Mouse (Mus musculus) myocyte (in vitro differentiated cells): ENCODE results near the gene Tnrc6c. TPM values are rescaled to one million over a fixed set of nuclear protein-coding genes. Genes with fewer than 3 reads are reported as not detected.

ENCODE experiments used
- H3K27me3 ChIP-seq: one replicate; pipeline ENCODE4 v1.6.1; 2011; ENCODE audit not compliant: control insufficient read depth, insufficient read depth, insufficient read length
- H3K36me3 ChIP-seq: one replicate; pipeline ENCODE4 v1.6.1; 2011; ENCODE audit not compliant: control insufficient read depth, insufficient read depth
- H3K4me2 ChIP-seq: one replicate; pipeline ENCODE4 v1.6.1; 2011; ENCODE audit warnings: low read depth, control low read depth
- H3K4me3 ChIP-seq: one replicate; pipeline ENCODE4 v1.5.1; 2011; ENCODE audit warnings: mild to moderate bottlenecking, control low read depth, moderate library complexity
- H3K79me2 ChIP-seq: one replicate; pipeline ENCODE4 v1.6.1; 2011; ENCODE audit not compliant: control insufficient read depth, insufficient read depth
- H3ac ChIP-seq: one replicate; pipeline ENCODE4 v1.6.1; 2011; ENCODE audit not compliant: control insufficient read depth, insufficient read length
- CEBPB ChIP-seq: IDR thresholded peaks from 2 replicates; pipeline ENCODE4 v1.6.1; 2011; ENCODE audit warnings: mild to moderate bottlenecking, moderate library complexity; ENCODE audit not compliant: poor library complexity, insufficient read depth, severe bottlenecking
- E2F4 ChIP-seq: IDR thresholded peaks from one replicate; pipeline ENCODE4 v1.6.1; 2011; ENCODE audit warnings: mild to moderate bottlenecking, control low read depth, moderate library complexity; ENCODE audit not compliant: insufficient read depth
- MAX ChIP-seq: IDR thresholded peaks from one replicate; pipeline ENCODE4 v1.6.1; 2011; ENCODE audit warnings: low read depth, mild to moderate bottlenecking, control low read depth
- MYOD1 ChIP-seq, 3 experiments: IDR thresholded peaks; one replicate each; pipeline ENCODE4 v1.6.1; 2011; ENCODE audit warnings: control low read depth in 2 of 3, low read depth in 2 of 3, mild to moderate bottlenecking in 2 of 3, moderate library complexity in 1 of 3; ENCODE audit not compliant: insufficient read length in 2 of 3, control insufficient read depth in 1 of 3
- MYOG ChIP-seq, 3 experiments: IDR thresholded peaks; one replicate each; pipeline ENCODE4 v1.6.1; 2011; ENCODE audit warnings: control low read depth in 2 of 3, low read depth in 2 of 3, mild to moderate bottlenecking in 2 of 3; ENCODE audit not compliant: insufficient read length in 2 of 3, control insufficient read depth in 1 of 3, insufficient read depth in 1 of 3
- POLR2A ChIP-seq: IDR thresholded peaks from one replicate; pipeline ENCODE4 v1.6.1; 2011; ENCODE audit warnings: low read depth, mild to moderate bottlenecking, control low read depth, moderate library complexity; ENCODE audit not compliant: insufficient read length
- POLR2AphosphoS2 ChIP-seq: IDR thresholded peaks from one replicate; pipeline ENCODE4 v1.6.1; 2011; ENCODE audit warnings: low read depth, control low read depth; ENCODE audit not compliant: insufficient read length
- REST ChIP-seq: IDR thresholded peaks from one replicate; pipeline ENCODE4 v1.6.1; 2011; ENCODE audit warnings: mild to moderate bottlenecking, control low read depth, moderate library complexity; ENCODE audit not compliant: insufficient read depth, insufficient read length
- SRF ChIP-seq: IDR thresholded peaks from one replicate; pipeline ENCODE4 v1.6.1; 2011; ENCODE audit warnings: low read depth; ENCODE audit not compliant: control insufficient read depth, insufficient read length
- TCF12 ChIP-seq: IDR thresholded peaks from one replicate; pipeline ENCODE4 v1.6.1; 2011; ENCODE audit warnings: mild to moderate bottlenecking, control low read depth; ENCODE audit not compliant: poor library complexity, insufficient read depth, severe bottlenecking
- TCF3 ChIP-seq: IDR thresholded peaks from one replicate; pipeline ENCODE4 v1.6.1; 2011; ENCODE audit warnings: low read depth, control low read depth; ENCODE audit not compliant: insufficient read length
- USF1 ChIP-seq: IDR thresholded peaks from one replicate; pipeline ENCODE4 v1.6.1; 2011; ENCODE audit warnings: low read depth, mild to moderate bottlenecking, control low read depth, moderate library complexity
- polyA plus RNA-seq: library from polyadenylated mRNA; unstranded; fragments of >200 nt; fragmentation: generic; extraction: Trizol; gene quantifications from one replicate; pipeline ENCODE4 v1.2.1, GENCODE M21; 2012; ENCODE audit warnings: missing spikeins

The Tnrc6c gene
- polyA plus RNA-seq, 1 experiment, result 7.4 TPM

GRCm38 (mm10) chr11:117792281-117792888, 138.3 kb downstream of the Tnrc6c start:
- H3K79me2 ChIP-seq, result no peaks in the 10 kb centered on the region
- H3K36me3 ChIP-seq, result no peaks in the 10 kb centered on the region
- H3K27me3 ChIP-seq, result no peaks in the 10 kb centered on the region
- no peak overlapping the region for H3K4me2 ChIP-seq
- H3K4me3 ChIP-seq, result no peak overlapping the region
- H3ac ChIP-seq, result no peak overlapping the region
- TF ChIP-seq USF1 (no peak), MAX (no peak), TCF12 (no peak), POLR2AphosphoS2 (no peak), REST (no peak), POLR2A (no peak), E2F4 (no peak), MYOG (IDR thresholded peaks at IDR 0.05; ENCODE audit: control insufficient read depth in 1 of 3, insufficient read depth in 1 of 3, insufficient read length in 2 of 3, low read depth in 2 of 3) (no peak), CEBPB (no peak), TCF3 (no peak), SRF (no peak)

GRCm38 (mm10) chr11:117794035-117794551, 140.0 kb downstream of the Tnrc6c start:
- Histone ChIP-seq H3K36me3 (no peaks in the 10 kb centered on the region), H3K79me2 (no peaks in the 10 kb centered on the region), H3K4me3 (no peak overlapping the region), H3K4me2 (no peak overlapping the region), H3ac (no peak overlapping the region), H3K27me3 (no peaks in the 10 kb centered on the region)
- TF ChIP-seq MYOD1 (IDR thresholded peaks at IDR 0.05; ENCODE audit: control insufficient read depth in 1 of 3, insufficient read length in 2 of 3, low read depth in 2 of 3), result no peak
- no peak for TF ChIP-seq POLR2A
- TF ChIP-seq USF1, result no peak
- no peak for TF ChIP-seq REST
- TF ChIP-seq SRF, result no peak
- no peak for TF ChIP-seq E2F4
- no peak for TF ChIP-seq MYOG (IDR thresholded peaks at IDR 0.05; ENCODE audit: control insufficient read depth in 1 of 3, insufficient read depth in 1 of 3, insufficient read length in 2 of 3, low read depth in 2 of 3)
- TF ChIP-seq TCF12, result no peak
- no peak for TF ChIP-seq MAX
- TF ChIP-seq POLR2AphosphoS2, result no peak

- H3K4me3 ChIP-seq, result no peak overlapping the region
- no peaks in the 10 kb centered on the region for H3K27me3 ChIP-seq
- TF ChIP-seq TCF3, result no peak
- TF ChIP-seq MYOD1 (IDR thresholded peaks at IDR 0.05; ENCODE audit: control insufficient read depth in 1 of 3, insufficient read length in 2 of 3, low read depth in 2 of 3), result no peak
- no peak for TF ChIP-seq SRF
- TF ChIP-seq POLR2AphosphoS2, result no peak
- no peak for TF ChIP-seq MYOG (IDR thresholded peaks at IDR 0.05; ENCODE audit: control insufficient read depth in 1 of 3, insufficient read depth in 1 of 3, insufficient read length in 2 of 3, low read depth in 2 of 3)
- no peak for TF ChIP-seq CEBPB
- no peak for TF ChIP-seq POLR2A
- no peak for TF ChIP-seq MAX
- no peak for TF ChIP-seq TCF12
- no peak for TF ChIP-seq E2F4
- TF ChIP-seq REST, result no peak
- no peak for TF ChIP-seq USF1
- H3K4me2 ChIP-seq, result no peak overlapping the region
- no peak overlapping the region for H3ac ChIP-seq
- no peaks in the 10 kb centered on the region for H3K79me2 ChIP-seq
- no peaks in the 10 kb centered on the region for H3K36me3 ChIP-seq
Observed at GRCm38 (mm10) chr11:117796954-117797353, 142.9 kb downstream of the Tnrc6c start.

- Histone ChIP-seq H3K4me3 (no peak within 1 kb of the TSS), H3K27me3 (no peaks in the 10 kb centered on the region), H3ac (no peak within 1 kb of the TSS), H3K79me2 (no peaks in the 10 kb centered on the region), H3K4me2 (no peak within 1 kb of the TSS), H3K36me3 (no peaks in the 10 kb centered on the region)
- TF ChIP-seq TCF3 (no peak), MYOG (IDR thresholded peaks at IDR 0.05; ENCODE audit: control insufficient read depth in 1 of 3, insufficient read depth in 1 of 3, insufficient read length in 2 of 3, low read depth in 2 of 3) (no peak), MYOD1 (IDR thresholded peaks at IDR 0.05; ENCODE audit: control insufficient read depth in 1 of 3, insufficient read length in 2 of 3, low read depth in 2 of 3) (peak in 2 of 3 experiments; percentile 35 to 69), E2F4 (no peak)
Observed at GRCm38 (mm10) chr11:117797511-117798159, 143.5 kb downstream of the Tnrc6c start, which contains the start of gene 6030468B19Rik. 6030468B19Rik (plus strand) TSS chr11:117797660.
